Mouse (Mus musculus) embryonic fibroblast, embryonic 13.5 days (primary cell): ENCODE results near the gene Sox2.

Experiments
- CTCF ChIP-seq: IDR thresholded peaks from 2 replicates; pipeline ENCODE4 v1.5.1; 2011; ENCODE audit warnings: mild to moderate bottlenecking, control low read depth, low read length, moderate library complexity, borderline replicate concordance; ENCODE audit not compliant: insufficient read depth
- POLR2A ChIP-seq: IDR thresholded peaks from 2 replicates; pipeline ENCODE4 v1.6.1; 2011; ENCODE audit warnings: low read depth, mild to moderate bottlenecking, control low read depth, low read length, moderate library complexity

DNA sequence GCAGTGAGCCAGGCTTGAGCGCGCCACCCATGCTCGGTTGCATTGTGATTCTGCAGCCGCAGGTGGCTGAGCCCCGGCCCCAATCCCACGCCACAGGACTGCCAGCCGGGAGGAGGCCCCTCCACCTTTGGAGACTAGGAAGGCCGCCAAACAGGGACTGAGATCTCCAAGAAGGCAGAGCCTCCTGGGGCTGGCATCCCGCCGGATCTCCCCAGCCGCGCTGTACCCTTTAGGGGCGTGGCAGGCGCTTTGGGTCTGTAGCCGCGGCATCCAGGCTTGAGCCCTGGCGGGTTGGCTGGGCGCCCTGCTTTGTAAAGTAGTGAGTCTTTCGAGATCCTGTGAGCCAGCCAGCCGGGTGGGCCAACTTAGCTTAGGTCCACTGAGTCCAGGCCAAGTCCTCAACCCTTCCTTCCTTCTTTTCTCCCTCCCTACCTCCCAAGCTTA lies 7.7 kb upstream of the Sox2 start:
- TF ChIP-seq CTCF (no peak), POLR2A (no peak)
